Mouse (Mus musculus) embryonic stem cell, embryonic (primary cell): Measurements from ENCODE around the gene Itgam.
"Not testable (repeated sequence)": the region's sequence is repeated elsewhere in the genome, so short reads cannot be mapped to it uniquely, and the experiment has no call there.

Source experiments
- CTCF ChIA-PET, 4 experiments: fragments of 300-600 bp in 2 of 4; fragments of 350-600 bp in 2 of 4; sonication (Branson Sonifier 250); formaldehyde crosslinking; loops; one replicate each; lab custom pipeline; 2022; ENCODE audit warnings: inconsistent platforms in 2 of 4; lab: Charles Lee
- POLR2A ChIA-PET, 4 experiments: fragments of 300-600 bp in 2 of 4; fragments of 350-600 bp in 2 of 4; sonication (Branson Sonifier 250); formaldehyde crosslinking; loops; one replicate each; lab custom pipeline; 2022; ENCODE audit warnings: antibody characterized with exemption in 4 of 4, inconsistent platforms in 1 of 4; lab: Charles Lee

The Itgam gene

GRCm38 (mm10) chr7:128105246-128105645, 42.8 kb downstream of the Itgam start:
- POLR2A ChIA-PET = interaction anchor here in 1 of 4 experiments (0.6 kb wide), 1 partner anchor 138 kb away, joined by 5 read pairs; no protein-coding TSS in a partner anchor
- CTCF ChIA-PET = interaction anchor here in 1 of 4 experiments (0.6 kb wide), 1 partner anchor 165 kb away, joined by 3 read pairs; no protein-coding TSS in a partner anchor

DNA sequence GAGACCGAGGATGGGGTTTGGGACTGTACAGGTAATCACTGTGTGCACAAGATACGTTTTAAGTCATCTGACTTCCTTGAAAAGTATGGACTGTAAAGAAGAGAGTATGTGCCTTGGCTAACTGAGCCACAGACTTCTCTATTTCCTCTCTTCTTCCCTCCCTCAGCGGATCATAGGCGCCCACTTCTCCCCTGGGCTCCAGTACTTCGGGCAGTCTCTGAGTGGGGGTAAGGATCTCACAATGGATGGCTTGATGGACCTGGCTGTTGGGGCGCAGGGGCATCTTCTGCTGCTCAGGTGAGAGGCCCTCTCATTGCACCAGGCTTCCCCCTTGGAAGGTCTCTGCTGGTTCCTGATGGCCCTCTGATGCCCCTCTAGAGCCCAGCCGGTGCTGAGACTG, 45.0 kb downstream of the Itgam start:
- POLR2A ChIA-PET = interaction anchor here in 1 of 4 experiments (0.7 kb wide), 1 partner anchor 381 kb away, joined by 4 read pairs; no protein-coding TSS in a partner anchor
- CTCF ChIA-PET = no interaction called here

GRCm38 (mm10) chr7:128110314-128110713, 47.9 kb downstream of the Itgam start:
- POLR2A ChIA-PET = no interaction called here
- CTCF ChIA-PET = no interaction called here

GRCm38 (mm10) chr7:128112131-128112530, 49.7 kb downstream of the Itgam start:
- ChIA-PET POLR2A (no interaction called here), CTCF (no interaction called here)

DNA sequence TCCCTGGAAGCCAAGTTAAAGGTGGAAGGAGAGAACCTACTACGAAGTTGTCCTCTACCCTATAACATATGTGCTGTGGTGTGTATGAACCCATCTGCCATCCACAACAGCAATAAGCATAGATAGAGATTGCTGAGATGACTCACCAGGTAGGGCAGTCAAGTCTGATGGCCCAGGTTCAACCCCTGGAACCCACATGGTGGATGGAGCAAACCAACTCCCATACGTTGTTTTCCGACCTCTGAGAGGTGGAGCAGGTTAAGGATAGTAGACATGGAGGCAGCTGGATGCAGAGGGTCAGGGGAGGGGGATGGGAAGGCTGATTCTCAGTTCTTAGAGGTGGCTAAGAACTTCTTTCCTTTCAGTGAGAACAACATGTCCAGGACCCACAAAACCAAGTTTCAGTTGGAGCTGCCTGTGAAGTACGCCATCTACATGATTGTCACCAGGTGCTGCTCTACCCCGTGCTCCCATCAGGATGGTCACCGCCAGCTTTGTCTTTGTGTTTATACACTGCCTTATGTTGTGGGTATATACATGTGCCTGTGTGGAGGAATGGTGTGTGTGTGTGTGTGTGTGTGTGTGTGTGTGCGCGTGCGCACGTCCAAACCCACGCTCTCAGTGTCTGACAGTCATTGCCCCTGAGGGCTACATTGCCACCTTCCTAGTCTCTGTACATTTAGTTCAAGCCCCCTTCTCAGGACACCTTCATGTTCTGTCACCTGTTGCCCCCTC, 52.1 kb downstream of the Itgam start:
- CTCF ChIA-PET = no interaction called here
- POLR2A ChIA-PET = no interaction called here

GRCm38 (mm10) chr7:128115211-128115958, 52.9 kb downstream of the Itgam start:
- POLR2A ChIA-PET = no interaction called here
- CTCF ChIA-PET = no interaction called here

DNA sequence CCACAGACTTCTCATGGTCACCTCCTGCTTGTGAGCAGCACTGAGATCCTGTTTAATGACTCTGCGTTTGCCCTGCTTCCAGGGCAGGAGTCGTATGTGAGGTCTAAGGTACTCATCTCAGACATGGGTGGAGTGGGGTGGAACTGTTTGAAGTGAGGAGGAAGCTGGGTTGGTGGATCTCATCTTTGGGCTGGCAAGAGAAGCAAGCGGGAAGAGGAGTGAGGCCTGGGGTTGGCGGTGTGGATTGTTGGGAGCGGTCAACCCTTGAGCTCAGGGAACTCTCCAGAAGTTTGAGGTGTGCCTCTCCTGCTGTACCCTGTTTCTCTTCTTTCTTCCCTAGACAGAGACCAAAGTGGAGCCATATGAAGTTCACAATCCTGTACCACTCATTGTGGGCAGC, 54.0 kb downstream of the Itgam start:
- CTCF ChIA-PET = no interaction called here
- POLR2A ChIA-PET = no interaction called here

GRCm38 (mm10) chr7:128119726-128120490, 57.5 kb downstream of the Itgam start:
- CTCF ChIA-PET = no interaction called here
- POLR2A ChIA-PET = no interaction called here

GRCm38 (mm10) chr7:128128741-128129720, 66.6 kb downstream of the Itgam start, which contains the start of gene Itgax:
Gene Itgax (plus strand): TSS chr7:128129547.
- CTCF ChIA-PET = no interaction called here
- POLR2A ChIA-PET = no interaction called here

DNA sequence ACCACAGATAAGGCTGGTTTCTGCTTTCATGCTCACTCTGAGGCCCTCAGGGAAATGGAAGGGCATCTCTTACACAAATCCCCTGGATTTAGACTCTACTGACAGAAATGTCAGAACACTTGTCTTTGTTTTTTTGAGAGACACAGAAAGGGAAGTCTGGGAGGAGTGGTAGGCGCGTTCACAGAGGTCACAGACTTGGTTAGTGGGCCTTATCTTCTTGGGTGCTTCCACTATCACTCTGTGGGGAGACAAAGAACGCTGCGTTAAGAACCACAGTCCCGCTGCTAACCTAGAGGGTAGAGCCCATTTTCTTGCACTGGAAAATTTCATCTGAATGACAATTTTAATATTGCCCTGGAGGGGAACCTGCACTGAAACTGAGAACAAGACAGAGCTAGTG, 69.7 kb downstream of the Itgam start:
- ChIA-PET CTCF (no interaction called here), POLR2A (no interaction called here)

DNA sequence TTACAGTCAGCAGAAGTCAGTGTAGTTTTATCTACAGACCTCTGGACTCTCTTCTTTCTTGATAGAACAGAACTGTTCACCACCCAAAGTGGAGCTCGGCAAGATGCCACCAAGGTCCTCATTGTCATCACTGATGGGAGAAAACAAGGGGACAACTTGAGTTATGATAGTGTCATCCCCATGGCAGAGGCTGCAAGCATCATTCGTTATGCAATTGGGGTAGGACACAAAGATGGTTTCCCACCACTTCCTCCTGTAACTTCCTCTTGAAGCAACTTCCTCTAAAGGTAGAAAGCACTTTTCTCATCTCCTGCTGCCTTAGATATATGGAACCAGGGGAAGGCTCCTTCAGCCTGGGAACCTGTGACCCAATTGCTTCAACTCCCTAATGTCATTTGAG, 71.2 kb downstream of the Itgam start:
- ChIA-PET POLR2A (no interaction called here), CTCF (no interaction called here)

- CTCF ChIA-PET = no interaction called here
- POLR2A ChIA-PET = no interaction called here
Observed at GRCm38 (mm10) chr7:128136927-128137326, 74.5 kb downstream of the Itgam start.

DNA sequence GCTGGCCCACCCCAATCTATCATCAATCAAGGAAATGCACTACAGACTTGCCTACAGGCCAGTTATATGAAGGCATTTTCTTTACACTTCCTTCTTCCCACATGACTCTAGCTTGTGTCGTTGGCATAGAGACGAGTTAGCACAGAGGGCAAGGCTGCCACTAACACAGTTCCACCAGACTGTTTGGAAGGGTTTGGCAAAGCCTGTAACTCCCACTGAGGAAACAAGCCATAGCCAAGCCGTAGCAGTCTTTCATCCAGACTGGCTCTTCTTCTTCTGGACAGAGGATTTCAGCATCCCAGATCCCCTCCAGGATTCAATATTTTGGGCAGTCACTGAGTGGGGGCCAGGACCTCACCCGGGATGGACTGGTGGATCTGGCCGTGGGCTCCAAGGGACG, 77.2 kb downstream of the Itgam start:
- CTCF ChIA-PET = no interaction called here
- POLR2A ChIA-PET = no interaction called here

- ChIA-PET POLR2A (interaction anchor here in 1 of 4 experiments (1.3 kb wide), 1 partner anchor 14 kb away, joined by 3 read pairs; no protein-coding TSS in a partner anchor), CTCF (no interaction called here)
Observed at GRCm38 (mm10) chr7:128150970-128151369, 88.5 kb downstream of the Itgam start.

- ChIA-PET CTCF (no interaction called here), POLR2A (interaction anchor here in 1 of 4 experiments (0.5 kb wide), 1 partner anchor 391 kb away, joined by 3 read pairs; no protein-coding TSS in a partner anchor)
Observed at GRCm38 (mm10) chr7:128154076-128154475, 91.6 kb downstream of the Itgam start, which contains the start of gene Itgad. Gene Itgad (plus strand): TSS chr7:128154376.

GRCm38 (mm10) chr7:128154924-128155323, 92.5 kb downstream of the Itgam start:
- ChIA-PET POLR2A (interaction anchor here in 2 of 4 experiments (0.6 to 1.4 kb wide), 2 partner anchors 11 to 67 kb away, joined by 3 to 4 read pairs; no protein-coding TSS in a partner anchor), CTCF (no interaction called here)

- POLR2A ChIA-PET, CTCF ChIA-PET: not testable (repeated sequence)
Observed at GRCm38 (mm10) chr7:128158688-128159354, 96.4 kb downstream of the Itgam start.

GRCm38 (mm10) chr7:128164001-128164400, 101.6 kb downstream of the Itgam start:
- POLR2A ChIA-PET = interaction anchor here in 1 of 4 experiments (1.2 kb wide), 1 partner anchor 13 kb away, joined by 3 read pairs; no protein-coding TSS in a partner anchor
- CTCF ChIA-PET = no interaction called here
